Mouse (Mus musculus): ENCODE measurements around the gene Traf7.

Traf7 gene

GRCm38 (mm10) chr17:24461580-24461979 lies 66.2 kb downstream of the Traf7 start:
- ATAC-seq (ENCODE audit: insufficient number of reproducible peaks, low FRiP score, low TSS enrichment): no peak

All from cerebellum, adult (tissue).